Mouse (Mus musculus): Measurements from ENCODE around the gene Zfand6.

Gene Zfand6

GRCm38 (mm10) chr7:84689251-84690100 lies at the start of gene Zfand6:
Gene Zfand6 (minus strand): TSS chr7:84689959.
- peak; percentile 80 for DNase-seq (ENCODE audit: extremely low read depth, low read depth)

GRCm38 (mm10) chr7:84736803-84737202 lies 47.0 kb upstream of the Zfand6 start:
- DNase-seq (ENCODE audit: extremely low read depth, low read depth), result no peak

- no peak for DNase-seq (ENCODE audit: extremely low read depth, low read depth)
Measured at GRCm38 (mm10) chr7:84733038-84733437, 43.3 kb upstream of the Zfand6 start.

- DNase-seq (ENCODE audit: extremely low read depth, low read depth), result no peak
Measured at GRCm38 (mm10) chr7:84732052-84732451, 42.3 kb upstream of the Zfand6 start.

GRCm38 (mm10) chr7:84731076-84731475 lies 41.3 kb upstream of the Zfand6 start:
- no peak for DNase-seq (ENCODE audit: extremely low read depth, low read depth)

- peak; percentile 89 for DNase-seq (ENCODE audit: extremely low read depth, low read depth)
Measured at GRCm38 (mm10) chr7:84722804-84723459, 33.2 kb upstream of the Zfand6 start.

- DNase-seq (ENCODE audit: extremely low read depth, low read depth), result no peak
Measured at GRCm38 (mm10) chr7:84710287-84710958, 20.7 kb upstream of the Zfand6 start.

- DNase-seq (ENCODE audit: extremely low read depth, low read depth), result no peak
Measured at GRCm38 (mm10) chr7:84706877-84707276, 17.1 kb upstream of the Zfand6 start.

- no peak for DNase-seq (ENCODE audit: extremely low read depth, low read depth)
Measured at GRCm38 (mm10) chr7:84690101-84690509, 346 bp upstream of the Zfand6 start.

GRCm38 (mm10) chr7:84687653-84688580 lies 1.8 kb downstream of the Zfand6 start:
- no peak for DNase-seq (ENCODE audit: extremely low read depth, low read depth)

GRCm38 (mm10) chr7:84686380-84686779 lies 3.4 kb downstream of the Zfand6 start:
- no peak for DNase-seq (ENCODE audit: extremely low read depth, low read depth)

GRCm38 (mm10) chr7:84684675-84685074 lies 5.1 kb downstream of the Zfand6 start:
- DNase-seq (ENCODE audit: extremely low read depth, low read depth), result no peak

- DNase-seq (ENCODE audit: extremely low read depth, low read depth), result no peak
Measured at GRCm38 (mm10) chr7:84681558-84681957, 8.2 kb downstream of the Zfand6 start.

GRCm38 (mm10) chr7:84680931-84681330 lies 8.8 kb downstream of the Zfand6 start:
- DNase-seq (ENCODE audit: extremely low read depth, low read depth), result no peak

- peak; percentile 21 for DNase-seq (ENCODE audit: extremely low read depth, low read depth)
Measured at GRCm38 (mm10) chr7:84680092-84680491, 9.7 kb downstream of the Zfand6 start.

GRCm38 (mm10) chr7:84679264-84679663 lies 10.5 kb downstream of the Zfand6 start:
- DNase-seq (ENCODE audit: extremely low read depth, low read depth), result peak; percentile 95

GRCm38 (mm10) chr7:84673103-84673502 lies 16.7 kb downstream of the Zfand6 start:
- DNase-seq (ENCODE audit: extremely low read depth, low read depth), result no peak

- DNase-seq (ENCODE audit: extremely low read depth, low read depth), result no peak
Measured at GRCm38 (mm10) chr7:84669554-84670152, 20.1 kb downstream of the Zfand6 start.

- DNase-seq (ENCODE audit: extremely low read depth, low read depth), result no peak
Measured at GRCm38 (mm10) chr7:84667946-84668345, 21.8 kb downstream of the Zfand6 start.

- no peak for DNase-seq (ENCODE audit: extremely low read depth, low read depth)
Measured at GRCm38 (mm10) chr7:84652740-84653139, 37.0 kb downstream of the Zfand6 start.

- no peak for DNase-seq (ENCODE audit: extremely low read depth, low read depth)
Measured at GRCm38 (mm10) chr7:84651987-84652321, 37.8 kb downstream of the Zfand6 start.

Measured in MEL-GATA-1-ER (cell line).